Mouse (Mus musculus) stomach, embryonic 16.5 days (tissue): ENCODE data around the gene Gm7849. TPM values are rescaled to one million over a fixed set of nuclear protein-coding genes. Genes with fewer than 3 reads are reported as not detected.
"Not testable (repeated sequence)": the region's sequence is repeated elsewhere in the genome, so short reads cannot be mapped to it uniquely, and the experiment has no call there.

Experiments used
- ATAC-seq: fragments of 200-750 bp; cut with Nextera tagmentation; 2 replicates; pipeline ENCODE4 v1.8.0; 2017; ENCODE audit warnings: moderate number of reproducible peaks, moderate TSS enrichment; ENCODE audit not compliant: insufficient read depth, low FRiP score
- H3K27ac ChIP-seq: fragments of 300-500 bp; sonication (generic); 2 replicates; pipeline ENCODE4 v1.5.1; 2014; ENCODE audit warnings: low read length
- H3K27me3 ChIP-seq: fragments of 300-500 bp; sonication (generic); 2 replicates; pipeline ENCODE4 v1.6.1; 2014; ENCODE audit warnings: low read length, control low read depth, mixed read lengths; ENCODE audit not compliant: control insufficient read depth, insufficient read depth
- H3K36me3 ChIP-seq: fragments of 300-500 bp; sonication (generic); 2 replicates; pipeline ENCODE4 v1.6.1; 2014; ENCODE audit warnings: low read length; ENCODE audit not compliant: control insufficient read depth, insufficient read depth
- H3K4me1 ChIP-seq: fragments of 300-500 bp; sonication (generic); 2 replicates; pipeline ENCODE4 v1.6.1; 2014; ENCODE audit warnings: low read length, control low read depth, mixed read lengths; ENCODE audit not compliant: control insufficient read depth, insufficient read depth
- H3K4me2 ChIP-seq: fragments of 300-500 bp; sonication (generic); 2 replicates; pipeline ENCODE4 v1.6.1; 2014; ENCODE audit warnings: low read depth, low read length, mixed read lengths
- H3K4me3 ChIP-seq: fragments of 300-500 bp; sonication (generic); replicated peaks from 2 replicates; pipeline ENCODE4 v1.5.1; 2014; ENCODE audit warnings: mild to moderate bottlenecking, low read length
- H3K9ac ChIP-seq: fragments of 300-500 bp; sonication (generic); 2 replicates; pipeline ENCODE4 v1.6.1; 2014; ENCODE audit warnings: low read length
- H3K9me3 ChIP-seq: fragments of 300-500 bp; sonication (generic); replicated peaks from 2 replicates; pipeline ENCODE4 v1.6.1; 2016; ENCODE audit warnings: low read length, control low read depth; ENCODE audit not compliant: control insufficient read depth
- WGBS: fragments of 180-500 bp; shearing (Covaris S2); extraction: QIAGEN DNeasy Blood & Tissue Kit; methylation state at CpG from one replicate; pipeline ENCODE4 v1.1.7; 2014; 5-methylcytosine and 5-hydroxymethylcytosine counted together
- polyA plus RNA-seq: library from polyadenylated mRNA; unstranded; fragments of >200 nt; fragmentation: Nextera tagmentation; extraction: Ambion mirVana; gene quantifications from 2 replicates; pipeline ENCODE4 v1.2.1, GENCODE M21; 2015

Gene Gm7849
- polyA plus RNA-seq = not detected in 2 replicates

- H3K4me1 ChIP-seq, H3K9ac ChIP-seq, H3K9me3 ChIP-seq, H3K27ac ChIP-seq, H3K36me3 ChIP-seq, H3K4me2 ChIP-seq, H3K4me3 ChIP-seq, ATAC-seq, H3K27me3 ChIP-seq: not testable (repeated sequence)
- WGBS = no CpG with 5 or more reads among the region's 1 CpGs
Observed at GRCm38 (mm10) chr8:21456460-21456859, at the start of gene Gm7849. TSS of gene Gm7849 (minus strand) at chr8:21456560.

- no CpG with 5 or more reads among the region's 1 CpGs for WGBS
- not testable (repeated sequence) for ATAC-seq, H3K27me3 ChIP-seq, H3K4me2 ChIP-seq, H3K4me3 ChIP-seq, H3K9me3 ChIP-seq, H3K36me3 ChIP-seq, H3K27ac ChIP-seq, H3K9ac ChIP-seq, H3K4me1 ChIP-seq
Observed at GRCm38 (mm10) chr8:21427111-21427510, 29.2 kb downstream of the Gm7849 start, which contains the start of gene Defa36. TSS of gene Defa36 (plus strand) at chr8:21427411.

Other genes starting within 250 kb of the Gm7849 start
- gene Gm15292, start 206.8 kb downstream of the Gm7849 start, polyA plus RNA-seq = not detected in 2 replicates
- gene Defa27, start 141.0 kb downstream of the Gm7849 start, polyA plus RNA-seq = not detected in 2 replicates
- not detected in 2 replicates for gene Defa29, start 129.5 kb downstream of the Gm7849 start, polyA plus RNA-seq
- not detected in 2 replicates for gene Defa2, start 78.0 kb downstream of the Gm7849 start, polyA plus RNA-seq
- not detected in 2 replicates for gene Defa33, start 64.7 kb downstream of the Gm7849 start, polyA plus RNA-seq
- not detected in 2 replicates for gene Defa36, start 29.1 kb downstream of the Gm7849 start, polyA plus RNA-seq
- gene Defa20, start 52.7 kb upstream of the Gm7849 start, polyA plus RNA-seq = not detected in 2 replicates
- not detected in 2 replicates for gene Defa32, start 72.5 kb upstream of the Gm7849 start, polyA plus RNA-seq
- gene Defa37, start 108.8 kb upstream of the Gm7849 start, polyA plus RNA-seq = not detected in 2 replicates
- gene Defa28, start 126.4 kb upstream of the Gm7849 start, polyA plus RNA-seq = not detected in 2 replicates
- gene Gm7861, start 137.9 kb upstream of the Gm7849 start, polyA plus RNA-seq = not detected in 2 replicates
- not detected in 2 replicates for gene Defa26, start 161.6 kb upstream of the Gm7849 start, polyA plus RNA-seq
- 1.7 and 8.6 TPM in 2 replicates for gene Defa17, start 199.2 kb upstream of the Gm7849 start, polyA plus RNA-seq
- gene Defa34, start 209.2 kb upstream of the Gm7849 start, polyA plus RNA-seq = not detected in 2 replicates
- gene AY761184, start 247.1 kb upstream of the Gm7849 start, polyA plus RNA-seq = not detected in 2 replicates